Mouse (Mus musculus) embryonic stem cell, embryonic (primary cell): ENCODE measurements around the gene 4930404N11Rik.

Source experiments
- CTCF ChIA-PET, 4 experiments: fragments of 300-600 bp in 2 of 4; fragments of 350-600 bp in 2 of 4; sonication (Branson Sonifier 250); formaldehyde crosslinking; loops; one replicate each; lab custom pipeline; 2022; ENCODE audit warnings: inconsistent platforms in 2 of 4; lab: Charles Lee
- POLR2A ChIA-PET, 4 experiments: fragments of 300-600 bp in 2 of 4; fragments of 350-600 bp in 2 of 4; sonication (Branson Sonifier 250); formaldehyde crosslinking; loops; one replicate each; lab custom pipeline; 2022; ENCODE audit warnings: antibody characterized with exemption in 4 of 4, inconsistent platforms in 1 of 4; lab: Charles Lee

The 4930404N11Rik gene

GRCm38 (mm10) chr10:81406504-81407440 lies 41.2 kb upstream of the 4930404N11Rik start:
- ChIA-PET POLR2A (interaction anchor here in 3 of 4 experiments (0.5 to 8.1 kb wide), 9 partner anchors 11 to 1239 kb away, joined by 3 to 75 read pairs (median 3); partner anchors contain the start of gene Fzr1 (in 1 of the 3)), CTCF (interaction anchor here (0.5 to 7.9 kb wide), 36 partner anchors 9 to 318 kb away, joined by 3 to 98 read pairs (median 4); partner anchors contain the start of genes Cactin (in 1 of the 4), Dohh (in 1 of the 4), Fzr1 (in 1 of the 4) and Gm48551 (in 1 of the 4))

- CTCF ChIA-PET = interaction anchor here (0.6 to 7.9 kb wide), 41 partner anchors 10 to 203 kb away, joined by 3 to 98 read pairs (median 3); partner anchors contain the start of genes Smim24 (in 2 of the 4), Cactin (in 1 of the 4), Dohh (in 1 of the 4) and Fzr1 (in 1 of the 4)
- POLR2A ChIA-PET = interaction anchor here in 3 of 4 experiments (0.6 to 8.1 kb wide), 12 partner anchors 9 to 77 kb away, joined by 3 to 104 read pairs (median 4); partner anchors contain the start of genes Fzr1 (in 1 of the 3) and Tbxa2r (in 1 of the 3)
These were observed 40.1 kb upstream of the 4930404N11Rik start for GRCm38 (mm10) chr10:81405588-81406201.

GRCm38 (mm10) chr10:81404720-81405119 lies 39.1 kb upstream of the 4930404N11Rik start:
- ChIA-PET CTCF (interaction anchor here (0.6 to 7.9 kb wide), 34 partner anchors 9 to 147 kb away, joined by 3 to 98 read pairs (median 4); partner anchors contain the start of genes Smim24 (in 3 of the 4), Apba3 (in 1 of the 4), Fzr1 (in 1 of the 4) and Gm48552 (in 1 of the 4)), POLR2A (interaction anchor here in 3 of 4 experiments (0.6 to 8.1 kb wide), 23 partner anchors 9 to 475 kb away, joined by 3 to 104 read pairs (median 4); partner anchors contain the start of genes Fzr1 (in 2 of the 3), Cactin (in 1 of the 3), Dohh (in 1 of the 3) and Gadd45b (in 1 of the 3))

GRCm38 (mm10) chr10:81404082-81404481 lies 38.5 kb upstream of the 4930404N11Rik start:
- POLR2A ChIA-PET = interaction anchor here in 3 of 4 experiments (0.6 to 8.1 kb wide), 23 partner anchors 8 to 474 kb away, joined by 3 to 104 read pairs (median 4); partner anchors contain the start of genes Fzr1 (in 2 of the 3), Cactin (in 1 of the 3), Dohh (in 1 of the 3) and Eef2 (in 1 of the 3)
- CTCF ChIA-PET = interaction anchor here (0.6 to 7.9 kb wide), 30 partner anchors 8 to 298 kb away, joined by 3 to 98 read pairs (median 4); partner anchors contain the start of genes Smim24 (in 2 of the 4), Fzr1 (in 1 of the 4), Gm48552 (in 1 of the 4) and Pip5k1c (in 1 of the 4)

GRCm38 (mm10) chr10:81403511-81403910 lies 37.9 kb upstream of the 4930404N11Rik start:
- ChIA-PET CTCF (interaction anchor here (0.6 to 7.9 kb wide), 25 partner anchors 8 to 297 kb away, joined by 3 to 98 read pairs (median 5); partner anchors contain the start of genes Fzr1 (in 1 of the 4), Gm48552 (in 1 of the 4), Pip5k1c (in 1 of the 4) and Smim24 (in 1 of the 4)), POLR2A (interaction anchor here (0.5 to 8.1 kb wide), 26 partner anchors 8 to 386 kb away, joined by 3 to 104 read pairs (median 5); partner anchors contain the start of genes Fzr1 (in 2 of the 4), Cactin (in 1 of the 4), Dohh (in 1 of the 4) and Eef2 (in 1 of the 4))

GRCm38 (mm10) chr10:81402227-81402765 lies 36.7 kb upstream of the 4930404N11Rik start:
- CTCF ChIA-PET = interaction anchor here (0.6 to 7.9 kb wide), 29 partner anchors 11 to 210 kb away, joined by 3 to 98 read pairs (median 5); partner anchors contain the start of genes Atcay (in 1 of the 4), Dohh (in 1 of the 4), Fzr1 (in 1 of the 4) and Gm48551 (in 1 of the 4)
- POLR2A ChIA-PET = interaction anchor here (0.6 to 8.1 kb wide), 82 partner anchors 9 to 1457 kb away, joined by 3 to 104 read pairs (median 4); partner anchors contain the start of genes Cactin (in 3 of the 4), Dohh (in 2 of the 4), Fzr1 (in 2 of the 4) and Gm48551 (in 2 of the 4)

GRCm38 (mm10) chr10:81401521-81402226 lies 36.1 kb upstream of the 4930404N11Rik start:
- POLR2A ChIA-PET = interaction anchor here in 3 of 4 experiments (0.6 to 8.1 kb wide), 87 partner anchors 9 to 1457 kb away, joined by 3 to 104 read pairs (median 4); partner anchors contain the start of genes Cactin (in 3 of the 3), Dohh (in 2 of the 3), Fzr1 (in 2 of the 3) and Gm48551 (in 2 of the 3)
- CTCF ChIA-PET = interaction anchor here in 3 of 4 experiments (0.5 to 7.9 kb wide), 32 partner anchors 10 to 209 kb away, joined by 3 to 98 read pairs (median 5); partner anchors contain the start of genes Dohh (in 2 of the 3), Gm48551 (in 2 of the 3), Atcay (in 1 of the 3) and Fzr1 (in 1 of the 3)

- ChIA-PET POLR2A (interaction anchor here in 3 of 4 experiments (0.6 to 8.1 kb wide), 69 partner anchors 8 to 725 kb away, joined by 3 to 104 read pairs (median 5); partner anchors contain the start of genes Cactin (in 3 of the 3), Dohh (in 2 of the 3), Fzr1 (in 2 of the 3) and Gm48551 (in 2 of the 3)), CTCF (interaction anchor here in 3 of 4 experiments (0.5 to 7.9 kb wide), 31 partner anchors 10 to 379 kb away, joined by 3 to 98 read pairs (median 5); partner anchors contain the start of genes Dohh (in 2 of the 3), Gm48551 (in 2 of the 3), Atcay (in 1 of the 3) and Gm48552 (in 1 of the 3))
These were observed 35.5 kb upstream of the 4930404N11Rik start for GRCm38 (mm10) chr10:81401205-81401520.

GRCm38 (mm10) chr10:81400371-81401204 lies 35.0 kb upstream of the 4930404N11Rik start:
- ChIA-PET CTCF (interaction anchor here (0.5 to 2.2 kb wide), 7 partner anchors 10 to 378 kb away, joined by 3 to 12 read pairs (median 4); no protein-coding TSS in a partner anchor), POLR2A (interaction anchor here in 3 of 4 experiments (0.6 to 8.1 kb wide), 27 partner anchors 11 to 461 kb away, joined by 3 to 104 read pairs (median 6); partner anchors contain the start of genes Dohh (in 2 of the 3), Gm48551 (in 2 of the 3), Cactin (in 1 of the 3) and Fzr1 (in 1 of the 3))

GRCm38 (mm10) chr10:81399798-81400308 lies 34.2 kb upstream of the 4930404N11Rik start:
- ChIA-PET POLR2A (interaction anchor here in 3 of 4 experiments (0.5 to 6.6 kb wide), 9 partner anchors 8 to 329 kb away, joined by 3 to 104 read pairs (median 3); partner anchors contain the start of genes Fzr1 (in 2 of the 3) and Ncln (in 1 of the 3)), CTCF (interaction anchor here in 2 of 4 experiments (0.9 to 2.3 kb wide), 2 partner anchors 10 kb away, joined by 3 to 10 read pairs; no protein-coding TSS in a partner anchor)

- ChIA-PET CTCF (interaction anchor here in 1 of 4 experiments (2.3 kb wide), 1 partner anchor 9 kb away, joined by 10 read pairs; no protein-coding TSS in a partner anchor), POLR2A (interaction anchor here in 2 of 4 experiments (0.7 to 6.6 kb wide), 5 partner anchors 9 to 30 kb away, joined by 3 to 104 read pairs (median 3); partner anchors contain the start of gene Fzr1 (in 1 of the 2))
These were observed 33.7 kb upstream of the 4930404N11Rik start for GRCm38 (mm10) chr10:81399296-81399695.

- POLR2A ChIA-PET = interaction anchor here in 2 of 4 experiments (1.2 to 2.5 kb wide), 6 partner anchors 11 to 155 kb away, joined by 3 to 13 read pairs (median 4); partner anchors contain the start of genes Dohh (in 2 of the 2) and Gm48551 (in 2 of the 2)
- CTCF ChIA-PET = interaction anchor here in 3 of 4 experiments (1.1 to 1.7 kb wide), 3 partner anchors 8 to 92 kb away, joined by 3 to 10 read pairs (median 4); no protein-coding TSS in a partner anchor
These were observed 31.1 kb upstream of the 4930404N11Rik start for GRCm38 (mm10) chr10:81396749-81397148.

GRCm38 (mm10) chr10:81395865-81396264 lies 30.2 kb upstream of the 4930404N11Rik start:
- CTCF ChIA-PET = interaction anchor here in 3 of 4 experiments (0.6 to 4.7 kb wide), 16 partner anchors 8 to 110 kb away, joined by 3 to 28 read pairs (median 6); partner anchors contain the start of genes Dohh (in 1 of the 3), Gm48551 (in 1 of the 3) and Pip5k1c (in 1 of the 3)
- POLR2A ChIA-PET = interaction anchor here (0.5 to 2.5 kb wide), 21 partner anchors 8 to 201 kb away, joined by 3 to 13 read pairs (median 4); partner anchors contain the start of genes Dohh (in 3 of the 4), Gm48551 (in 3 of the 4), 4930404N11Rik (in 1 of the 4) and Ncln (in 1 of the 4)
